Mouse (Mus musculus) midbrain, postnatal 0 days (tissue): Measurements from ENCODE around the gene Il4ra. TPM values are rescaled to one million over a fixed set of nuclear protein-coding genes. Genes with fewer than 3 reads are reported as not detected.

Experiments used
- ATAC-seq: fragments of 200-750 bp; cut with Nextera tagmentation; 2 replicates; pipeline ENCODE4 v1.8.0; 2017; ENCODE audit warnings: moderate number of reproducible peaks, mild to moderate bottlenecking, moderate TSS enrichment, moderate library complexity; ENCODE audit not compliant: low FRiP score
- DNase-seq: peaks from one replicate; pipeline ENCODE4 v3.0.0-alpha.2; 2015; ENCODE audit warnings: low spot score
- H3K27ac ChIP-seq: fragments of 300-500 bp; sonication (generic); 2 replicates; pipeline ENCODE4 v1.5.1; 2014; ENCODE audit warnings: low read depth, mild to moderate bottlenecking, low read length, mixed read lengths
- H3K27me3 ChIP-seq: fragments of 300-500 bp; sonication (generic); 2 replicates; pipeline ENCODE4 v1.6.1; 2014; ENCODE audit warnings: low read length, control low read depth, mixed read lengths; ENCODE audit not compliant: insufficient read depth
- H3K36me3 ChIP-seq: fragments of 300-500 bp; sonication (generic); 2 replicates; pipeline ENCODE4 v1.6.1; 2014; ENCODE audit warnings: low read length, control low read depth, mixed read lengths; ENCODE audit not compliant: insufficient read depth
- H3K4me1 ChIP-seq: fragments of 300-500 bp; sonication (generic); 2 replicates; pipeline ENCODE4 v1.6.1; 2014; ENCODE audit warnings: mild to moderate bottlenecking, control low read depth, antibody characterized with exemption, low read length, mixed read lengths; ENCODE audit not compliant: insufficient read depth
- H3K4me2 ChIP-seq: fragments of 300-500 bp; sonication (generic); 2 replicates; pipeline ENCODE4 v1.6.1; 2014; ENCODE audit warnings: low read depth, mild to moderate bottlenecking, low read length, mixed read lengths; ENCODE audit not compliant: poor library complexity, severe bottlenecking
- H3K4me3 ChIP-seq: fragments of 300-500 bp; sonication (generic); 2 replicates; pipeline ENCODE4 v1.5.1; 2014; ENCODE audit warnings: low read depth, mild to moderate bottlenecking, low read length, moderate library complexity
- H3K9ac ChIP-seq: fragments of 300-500 bp; sonication (generic); replicated peaks from 2 replicates; pipeline ENCODE4 v1.6.1; 2014; ENCODE audit warnings: mild to moderate bottlenecking, low read length, moderate library complexity, mixed read lengths; ENCODE audit not compliant: poor library complexity, severe bottlenecking
- H3K9me3 ChIP-seq: fragments of 300-500 bp; sonication (generic); 2 replicates; pipeline ENCODE4 v1.6.1; 2016; ENCODE audit warnings: low read length, control low read depth
- CTCF ChIP-seq: IDR thresholded peaks from 2 replicates; pipeline ENCODE4 v1.5.1; 2016; ENCODE audit warnings: antibody characterized with exemption, mild to moderate bottlenecking
- WGBS: fragments of 180-500 bp; shearing (Covaris S2); extraction: QIAGEN DNeasy Blood & Tissue Kit; methylation state at CpG from one replicate; pipeline ENCODE4 v1.1.7; 2014; 5-methylcytosine and 5-hydroxymethylcytosine counted together
- polyA plus RNA-seq: library from polyadenylated mRNA; unstranded; fragments of >200 nt; fragmentation: Nextera tagmentation; extraction: Ambion mirVana; gene quantifications from 2 replicates; pipeline ENCODE4 v1.2.1, GENCODE M21; 2015
- total RNA-seq: library from RNA; depleted of rRNA; stranded (reverse); fragments of >200 nt; gene quantifications from 2 replicates; pipeline ENCODE4 v1.2.3, GENCODE M21; 2014

The Il4ra gene
- total and polyA plus RNA-seq, 2 experiments from 2014 or later = 5.4 to 12.9 TPM

- WGBS = 72% methylated on average over 2 of the region's 2 CpGs
- Histone ChIP-seq H3K4me1 (no peaks in the 10 kb centered on the region), H3K9ac (no peak overlapping the region), H3K9me3 (no peaks in the 10 kb centered on the region), H3K4me3 (no peak overlapping the region), H3K36me3 (no peaks in the 10 kb centered on the region), H3K27me3 (no peaks in the 10 kb centered on the region), H3K4me2 (no peak overlapping the region), H3K27ac (no peak overlapping the region)
- TF ChIP-seq CTCF = no peak
- no peak for DNase-seq
- no peak for ATAC-seq
Observed at GRCm38 (mm10) chr7:125606265-125607164, 54.6 kb downstream of the Il4ra start.

- no peak overlapping the region for H3K27ac ChIP-seq
- H3K36me3 ChIP-seq = no peaks in the 10 kb centered on the region
- H3K9me3 ChIP-seq = no peaks in the 10 kb centered on the region
- ATAC-seq (no peak), DNase-seq (no peak)
- no peaks in the 10 kb centered on the region for H3K4me1 ChIP-seq
- no peak overlapping the region for H3K9ac ChIP-seq
- H3K4me3 ChIP-seq = no peak overlapping the region
- H3K27me3 ChIP-seq = no peaks in the 10 kb centered on the region
- WGBS = 62% methylated on average over 6 of the region's 6 CpGs
- TF ChIP-seq CTCF = no peak
- H3K4me2 ChIP-seq = no peak overlapping the region
Observed at GRCm38 (mm10) chr7:125607384-125608182, 55.7 kb downstream of the Il4ra start.

- no peak overlapping the region for H3K9ac ChIP-seq
- no peak for ATAC-seq
- no peak for DNase-seq
- 91% methylated on average over 4 of the region's 4 CpGs for WGBS
- H3K36me3 ChIP-seq = no peaks in the 10 kb centered on the region
- TF ChIP-seq CTCF = no peak
- no peaks in the 10 kb centered on the region for H3K9me3 ChIP-seq
- no peaks in the 10 kb centered on the region for H3K27me3 ChIP-seq
- no peaks in the 10 kb centered on the region for H3K4me1 ChIP-seq
- H3K27ac ChIP-seq = no peak overlapping the region
- no peak overlapping the region for H3K4me2 ChIP-seq
- no peak overlapping the region for H3K4me3 ChIP-seq
Observed at GRCm38 (mm10) chr7:125608183-125608688, 56.3 kb downstream of the Il4ra start.

GRCm38 (mm10) chr7:125613579-125613978, 61.7 kb downstream of the Il4ra start:
- no peaks in the 10 kb centered on the region for H3K27me3 ChIP-seq
- TF ChIP-seq CTCF = no peak
- 89% methylated on average over 5 of the region's 5 CpGs for WGBS
- no peaks in the 10 kb centered on the region for H3K36me3 ChIP-seq
- no peak overlapping the region for H3K27ac ChIP-seq
- H3K9ac ChIP-seq = no peak overlapping the region
- DNase-seq = no peak
- H3K4me3 ChIP-seq = no peak overlapping the region
- no peaks in the 10 kb centered on the region for H3K9me3 ChIP-seq
- H3K4me1 ChIP-seq = no peaks in the 10 kb centered on the region
- no peak overlapping the region for H3K4me2 ChIP-seq
- no peak for ATAC-seq

GRCm38 (mm10) chr7:125615453-125615852, 63.5 kb downstream of the Il4ra start:
- Histone ChIP-seq H3K36me3 (no peaks in the 10 kb centered on the region), H3K9ac (no peak overlapping the region), H3K27ac (no peak overlapping the region), H3K9me3 (no peaks in the 10 kb centered on the region), H3K27me3 (no peaks in the 10 kb centered on the region), H3K4me3 (no peak overlapping the region), H3K4me1 (no peaks in the 10 kb centered on the region), H3K4me2 (no peak overlapping the region)
- ATAC-seq (no peak), DNase-seq (no peak)
- TF ChIP-seq CTCF = no peak
- 90% methylated on average over 7 of the region's 7 CpGs for WGBS
